ENCODE assay signal across 34 mouse cellular contexts in the genomic region with DNA sequence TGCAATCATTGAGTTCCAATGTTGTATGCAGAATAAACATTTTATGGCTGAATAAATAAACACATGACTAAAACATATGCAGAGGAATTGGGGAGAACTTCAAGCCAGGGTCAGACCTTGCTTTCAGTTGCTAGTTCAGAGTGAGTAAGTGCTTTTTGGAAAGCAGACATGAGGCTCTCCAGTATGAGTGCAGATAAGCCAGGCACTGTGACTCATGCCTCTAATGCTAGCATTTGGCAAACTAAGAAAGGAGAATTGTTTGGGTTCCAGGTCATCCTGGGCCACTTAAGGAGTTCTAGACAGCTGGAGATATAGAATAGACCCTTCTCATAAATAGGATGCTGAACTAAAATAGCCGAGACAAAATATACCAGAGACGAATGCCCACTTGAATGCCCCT. TPM values are rescaled to one million over a fixed set of nuclear protein-coding genes. Genes with fewer than 3 reads are reported as not detected.
A peak's percentile ranks its signal among the peaks of the same experiment; 100 is the strongest.
DNase-seq lines count a peak whose midpoint lies in the region; ATAC-seq and TF ChIP-seq lines count a peak whose summit lies in the region.
"Had no signal": no experiment of that assay in that cellular context is flagged by ENCODE, and none has a peak within 500 bp of the region (broad histone marks: within the 10 kb centered on the region; RNA-seq: fewer than 3 reads in every experiment).

No protein-coding gene starts in this region.

- no peak overlapping the region for H3K4me2 ChIP-seq in hindbrain, postnatal 0 days (ENCODE audit: low read depth, low read length)
- H3K4me2 ChIP-seq: embryonic facial prominence, embryonic 13.5 days; hindbrain, embryonic 13.5 days; limb, embryonic 15.5 days; lung, embryonic 15.5 days; midbrain, embryonic 13.5 days had no signal

- H3K36me3 ChIP-seq in heart, adult 2 months (ENCODE audit: control insufficient read depth, insufficient read depth, low read length) = no peaks in the 10 kb centered on the region
- no peaks in the 10 kb centered on the region for H3K36me3 ChIP-seq in hindbrain, postnatal 0 days (ENCODE audit: insufficient read depth, low read length)
- H3K36me3 ChIP-seq: embryonic facial prominence, embryonic 13.5 days; hindbrain, embryonic 13.5 days; limb, embryonic 15.5 days; lung, embryonic 15.5 days; midbrain, embryonic 13.5 days had no signal

- TF ChIP-seq POLR2A in heart, adult 2 months (IDR thresholded peaks at IDR 0.05; ENCODE audit: insufficient read depth, low read depth, low read length) = no peak
- no peak for TF ChIP-seq POLR2A in embryonic fibroblast, embryonic 13.5 days (IDR thresholded peaks at IDR 0.05; ENCODE audit: low read depth, low read length)

- no peaks in the 10 kb centered on the region for H3K27me3 ChIP-seq in heart, adult 2 months (ENCODE audit: control insufficient read depth, insufficient read depth, low read length)
- no peaks in the 10 kb centered on the region for H3K27me3 ChIP-seq in hindbrain, postnatal 0 days (ENCODE audit: insufficient read depth, low read length)
- H3K27me3 ChIP-seq: embryonic facial prominence, embryonic 13.5 days; hindbrain, embryonic 13.5 days; limb, embryonic 15.5 days; lung, embryonic 15.5 days; midbrain, embryonic 13.5 days; Patski had no signal

- H3K9me3 ChIP-seq in hindbrain, postnatal 0 days (ENCODE audit: low read length) = no peaks in the 10 kb centered on the region
- H3K9me3 ChIP-seq: embryonic facial prominence, embryonic 13.5 days; hindbrain, embryonic 13.5 days; limb, embryonic 15.5 days; lung, embryonic 15.5 days; midbrain, embryonic 13.5 days had no signal

- no peak for TF ChIP-seq EP300 in heart, adult 2 months (IDR thresholded peaks at IDR 0.05; ENCODE audit: insufficient read depth, low read depth, low read length)

- no peak overlapping the region for H3K4me3 ChIP-seq in heart, adult 2 months
- H3K4me3 ChIP-seq in embryonic fibroblast, embryonic 13.5 days (ENCODE audit: insufficient read depth, low read length) = no peak overlapping the region
- H3K4me3 ChIP-seq in hindbrain, postnatal 0 days (ENCODE audit: low read length) = no peak overlapping the region
- H3K4me3 ChIP-seq: embryonic facial prominence, embryonic 13.5 days; hindbrain, embryonic 13.5 days; left cerebral cortex, adult 2 months; limb, embryonic 15.5 days; lung, embryonic 15.5 days; midbrain, embryonic 13.5 days had no signal

- no peak overlapping the region for H3K9ac ChIP-seq in heart, adult 2 months (ENCODE audit: low read depth, low read length)
- no peak overlapping the region for H3K9ac ChIP-seq in hindbrain, postnatal 0 days (replicated peaks; ENCODE audit: low read length)
- H3K9ac ChIP-seq: embryonic facial prominence, embryonic 13.5 days; hindbrain, embryonic 13.5 days; limb, embryonic 15.5 days; liver, embryonic 14.5 days; lung, embryonic 15.5 days; midbrain, embryonic 13.5 days had no signal

- TF ChIP-seq CTCF in heart, adult 2 months (IDR thresholded peaks at IDR 0.05) = no peak
- no peak for TF ChIP-seq CTCF in embryonic fibroblast, embryonic 13.5 days (IDR thresholded peaks at IDR 0.05; ENCODE audit: borderline replicate concordance, insufficient read depth, low read length)
- no peak for TF ChIP-seq CTCF in hindbrain, postnatal 0 days (IDR thresholded peaks at IDR 0.05; ENCODE audit: low read depth)

- peak; percentile 13 for DNase-seq in heart, adult 8-10 months (ENCODE audit: low spot score)
- no peak for DNase-seq in heart, adult 2 months
- DNase-seq in lung, postnatal 36 days = peak; percentile 21
- no peak for DNase-seq in lung, postnatal 14 days
- DNase-seq in Muller cell, postnatal 12 days (ENCODE audit: inconsistent ontology term) = peak; percentile 19
- DNase-seq in hindbrain, postnatal 0 days (ENCODE audit: low spot score) = no peak
- DNase-seq: cerebellum, adult 2 months; cerebellum, postnatal 36 days; embryo, embryonic 11 days; kidney, adult 18-20 months; kidney, postnatal 10 days; right cerebral cortex, postnatal 14 days; thymus, adult 2 months; thymus, postnatal 4 days had no signal

- H3K27ac ChIP-seq in heart, adult 2 months = no peak overlapping the region
- peak overlapping the region; percentile 80 for H3K27ac ChIP-seq in embryonic fibroblast, embryonic 13.5 days (ENCODE audit: insufficient read depth, low read length)
- no peak overlapping the region for H3K27ac ChIP-seq in hindbrain, postnatal 0 days
- H3K27ac ChIP-seq: embryonic facial prominence, embryonic 13.5 days; hindbrain, embryonic 13.5 days; left cerebral cortex, adult 2 months; limb, embryonic 15.5 days; liver, embryonic 14.5 days; lung, embryonic 15.5 days; midbrain, embryonic 13.5 days; stomach, postnatal 0 days had no signal

- H3K79me2 ChIP-seq in heart, adult 2 months (replicated peaks; ENCODE audit: control insufficient read depth, insufficient read depth, low read length) = no peaks in the 10 kb centered on the region

- WGBS in heart, adult 2 months = 40% methylated on average over 2 of the region's 2 CpGs
- 94% methylated on average over 2 of the region's 2 CpGs for WGBS in hindbrain, postnatal 0 days

- H3K4me1 ChIP-seq in heart, adult 2 months (ENCODE audit: control insufficient read depth, insufficient read depth, low read length) = peaks cover 3% of the 10 kb centered on the region
- H3K4me1 ChIP-seq in embryonic fibroblast, embryonic 13.5 days (ENCODE audit: control insufficient read depth, insufficient read depth, low read length) = peaks cover 3% of the 10 kb centered on the region; the same call in 1 of the 2 replicates
- no peaks in the 10 kb centered on the region for H3K4me1 ChIP-seq in hindbrain, postnatal 0 days (ENCODE audit: insufficient read depth, low read length)
- H3K4me1 ChIP-seq: embryonic facial prominence, embryonic 13.5 days; hindbrain, embryonic 13.5 days; limb, embryonic 15.5 days; midbrain, embryonic 13.5 days had no signal

- intact Hi-C loops in heart, adult 2 months (cut with DNase I) = no loop called here

- no peak for ATAC-seq in hindbrain, postnatal 0 days
- ATAC-seq: forebrain, embryonic 14.5 days; inflammation-experienced regulatory T-cells, adult 6 months; midbrain, embryonic 13.5 days; Patski had no signal

RNA-seq across cellular contexts. Expression of a gene that starts 2.2 kb away (rescaled TPM):
- not detected for total RNA-seq in heart, adult 8-10 months (2022)
- not detected for total RNA-seq in heart, adult 2 months (2021)
- polyA plus RNA-seq in heart, adult 2 months (2012; rRNA removed) = not detected in 2 replicates
- not detected in 2 replicates for polyA plus RNA-seq in embryonic fibroblast, embryonic 13.5 days (2011; ENCODE audit: insufficient read length, low read depth, missing spikeins)
- not detected in 2 replicates for total RNA-seq in hindbrain, postnatal 0 days (2014; rRNA removed)
- polyA plus RNA-seq in hindbrain, postnatal 0 days (2015; fragmentation: Nextera tagmentation; extraction: Ambion mirVana) = 0.28 TPM in 2 replicates
- total RNA-seq: gastrocnemius, adult 8-10 months; layer of hippocampus, postnatal 10 days; left cerebral cortex, adult 2 months; left cerebral cortex, postnatal 36 days; megakaryocyte progenitor cell, adult 5-6 weeks had no signal
- polyA plus RNA-seq: cerebellum, adult 2 months; forebrain, embryonic 14.5 days; Patski; stomach, postnatal 0 days; thymus, adult 2 months had no signal

RNA-seq across cellular contexts. Expression of a gene that starts 4.4 kb away (rescaled TPM):
- total RNA-seq in heart, adult 8-10 months (2022) = not detected
- not detected for total RNA-seq in heart, adult 2 months (2021)
- not detected in 2 replicates for polyA plus RNA-seq in heart, adult 2 months (2012; rRNA removed)
- polyA plus RNA-seq in embryonic fibroblast, embryonic 13.5 days (2011; ENCODE audit: insufficient read length, low read depth, missing spikeins) = not detected in 2 replicates
- total RNA-seq in hindbrain, postnatal 0 days (2014; rRNA removed) = not detected in 2 replicates
- polyA plus RNA-seq in hindbrain, postnatal 0 days (2015; fragmentation: Nextera tagmentation; extraction: Ambion mirVana) = 0.14 TPM in 2 replicates
- total RNA-seq: gastrocnemius, adult 8-10 months; layer of hippocampus, postnatal 10 days; left cerebral cortex, adult 2 months; left cerebral cortex, postnatal 36 days; megakaryocyte progenitor cell, adult 5-6 weeks had no signal
- polyA plus RNA-seq: cerebellum, adult 2 months; forebrain, embryonic 14.5 days; frontal cortex, adult 2 months; gonadal fat pad, adult 2 months; inflammation-experienced regulatory T-cells, adult 6 months; Patski; stomach, postnatal 0 days; thymus, adult 2 months had no signal

RNA-seq across cellular contexts. Expression of a gene that starts 15.7 kb away (rescaled TPM):
- total RNA-seq in heart, adult 8-10 months (2022) = not detected
- not detected for total RNA-seq in heart, adult 2 months (2021)
- not detected in 2 replicates for polyA plus RNA-seq in heart, adult 2 months (2012; rRNA removed)
- polyA plus RNA-seq in embryonic fibroblast, embryonic 13.5 days (2011; ENCODE audit: insufficient read length, low read depth, missing spikeins) = not detected in 2 replicates
- total RNA-seq in hindbrain, postnatal 0 days (2014; rRNA removed) = not detected in 2 replicates
- 0.05 and 0.18 TPM in 2 replicates for polyA plus RNA-seq in hindbrain, postnatal 0 days (2015; fragmentation: Nextera tagmentation; extraction: Ambion mirVana)
- total RNA-seq: gastrocnemius, adult 8-10 months; layer of hippocampus, postnatal 10 days; left cerebral cortex, adult 2 months; left cerebral cortex, postnatal 36 days; megakaryocyte progenitor cell, adult 5-6 weeks had no signal
- polyA plus RNA-seq: cerebellum, adult 2 months; embryonic facial prominence, embryonic 13.5 days; forebrain, embryonic 14.5 days; gonadal fat pad, adult 2 months; heart, embryonic 16.5 days; inflammation-experienced regulatory T-cells, adult 6 months; liver, embryonic 14.5 days; lung, embryonic 15.5 days; Patski; stomach, postnatal 0 days; thymus, adult 2 months had no signal

RNA-seq across cellular contexts. Expression of a gene that starts 42.2 kb away (rescaled TPM):
- 10 to 100 TPM in 3 of 4 experiments, 1 to 10 TPM in 1; 8.8 to 13.1 (median 10.9) TPM for total RNA-seq in heart, adult 8-10 months (2022)
- total RNA-seq in heart, adult 2 months (2021) = 1 to 10 TPM; 9.6 to 9.9 TPM
- 4.4 and 8.1 TPM in 2 replicates for polyA plus RNA-seq in heart, adult 2 months (2012; rRNA removed)
- polyA plus RNA-seq in embryonic fibroblast, embryonic 13.5 days (2011; ENCODE audit: insufficient read length, low read depth, missing spikeins) = 167 and 222 TPM in 2 replicates
- total RNA-seq in hindbrain, postnatal 0 days (2014; rRNA removed) = 39.3 and 40.6 TPM in 2 replicates
- 41.0 and 41.2 TPM in 2 replicates for polyA plus RNA-seq in hindbrain, postnatal 0 days (2015; fragmentation: Nextera tagmentation; extraction: Ambion mirVana)

RNA-seq across cellular contexts. Expression of a gene that starts 50.9 kb away (rescaled TPM):
- not detected for total RNA-seq in heart, adult 8-10 months (2022)
- total RNA-seq in heart, adult 2 months (2021) = not detected
- not detected in 2 replicates for polyA plus RNA-seq in heart, adult 2 months (2012; rRNA removed)
- not detected in 2 replicates for polyA plus RNA-seq in embryonic fibroblast, embryonic 13.5 days (2011; ENCODE audit: insufficient read length, low read depth, missing spikeins)
- total RNA-seq in hindbrain, postnatal 0 days (2014; rRNA removed) = not detected in 2 replicates
- not detected in 2 replicates for polyA plus RNA-seq in hindbrain, postnatal 0 days (2015; fragmentation: Nextera tagmentation; extraction: Ambion mirVana)
- total RNA-seq: gastrocnemius, adult 8-10 months; layer of hippocampus, postnatal 10 days; left cerebral cortex, adult 2 months; left cerebral cortex, postnatal 36 days; megakaryocyte progenitor cell, adult 5-6 weeks had no signal
- polyA plus RNA-seq: cerebellum, adult 2 months; embryonic facial prominence, embryonic 13.5 days; forebrain, embryonic 14.5 days; frontal cortex, adult 2 months; gonadal fat pad, adult 2 months; heart, embryonic 16.5 days; hindbrain, embryonic 13.5 days; inflammation-experienced regulatory T-cells, adult 6 months; limb, embryonic 15.5 days; liver, embryonic 14.5 days; lung, embryonic 15.5 days; midbrain, embryonic 13.5 days; neural tube, embryonic 11.5 days; Patski; stomach, postnatal 0 days; thymus, adult 2 months had no signal

Comparison
In these comparisons a context has a peak if more than half of its experiments do, and no peak if none do; other contexts are left out.
1. DNase-seq: peak in heart, adult 8-10 months (single experiment), lung, postnatal 36 days (single experiment) and Muller cell, postnatal 12 days (single experiment); none in heart, adult 2 months (0 of 2), lung, postnatal 14 days (single experiment) and hindbrain, postnatal 0 days (single experiment).